Mouse (Mus musculus) spleen, adult 10 weeks (tissue): ENCODE results near the gene Rhox11. TPM values are rescaled to one million over a fixed set of nuclear protein-coding genes. Genes with fewer than 3 reads are reported as not detected.

Experiments
- polyA plus RNA-seq: library from polyadenylated mRNA; stranded (reverse); fragments of 350-450 nt; fragmentation: Illumina TruSeq; extraction: RNeasy Lipid Tissue Mini Kit (QIAGEN cat#74804); gene quantifications from one replicate; pipeline ENCODE4 v1.2.3, GENCODE M21; 2015; ENCODE audit warnings: low replicate concordance; ENCODE audit not compliant: insufficient read depth

The Rhox11 gene
- not detected for polyA plus RNA-seq

GRCm38 (mm10) chrX:38085041-38085440 lies at the start of gene Rhox11:
TSS of gene Rhox11 (minus strand) at chrX:38085141.

GRCm38 (mm10) chrX:38120982-38121381 lies 36.0 kb upstream of the Rhox11 start, which contains the start of gene Rhox13:
TSS of gene Rhox13 (plus strand) at chrX:38121219.

GRCm38 (mm10) chrX:38110807-38111206 lies 25.9 kb upstream of the Rhox11 start, which contains the start of gene Rhox12:
TSS of gene Rhox12 (minus strand) at chrX:38110907.

DNA sequence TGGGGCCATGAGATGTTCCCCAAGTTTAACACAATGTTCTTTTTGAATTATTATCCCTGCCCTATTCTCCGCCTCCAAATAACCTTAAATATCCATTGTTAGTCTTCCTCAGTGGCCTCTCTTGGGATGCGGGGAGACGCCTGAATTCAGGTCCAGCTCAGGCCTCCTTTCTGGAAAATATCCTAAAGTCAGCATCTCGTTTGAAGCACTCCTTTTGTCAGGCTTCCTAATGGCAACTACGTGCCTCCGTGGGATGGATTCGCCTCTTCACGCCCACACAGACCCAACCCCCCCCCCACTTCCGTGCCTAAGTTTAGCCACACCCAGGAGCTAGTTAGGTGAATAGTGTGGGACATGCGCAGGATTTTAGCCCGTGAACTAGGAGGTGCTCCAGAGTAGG lies 18.8 kb downstream of the Rhox11 start, which contains the start of gene Rhox10:
Gene Rhox10 (plus strand): TSS at position 301 of the 400 bp plus-strand sequence.

DNA sequence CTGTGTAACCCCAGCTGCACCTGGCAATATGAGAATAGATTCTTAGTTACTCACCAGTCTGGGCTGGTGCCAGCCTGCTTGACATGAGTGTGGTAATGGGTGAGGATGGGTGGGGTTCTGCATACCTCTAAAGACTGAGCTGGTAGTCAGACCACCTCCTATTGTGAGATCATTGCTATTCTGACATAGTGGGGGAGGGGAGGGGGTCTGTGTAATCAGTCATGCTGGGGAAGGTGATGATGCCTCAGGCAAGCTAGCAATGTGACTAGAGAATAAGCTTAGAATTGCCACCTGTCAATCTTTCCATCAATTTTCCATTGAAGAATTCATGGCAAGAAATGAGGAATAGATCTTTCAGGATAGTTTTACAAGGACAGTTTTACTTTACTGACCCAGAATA lies 41.9 kb downstream of the Rhox11 start, which contains the start of gene Btg1-ps2:
Gene Btg1-ps2 (minus strand): TSS at position 101 of the 400 bp plus-strand sequence.

Other genes starting within 250 kb of the Rhox11 start
- not detected for gene Rhox8, start 206.2 kb downstream of the Rhox11 start, polyA plus RNA-seq
- not detected for gene Rhox7b, start 187.9 kb downstream of the Rhox11 start, polyA plus RNA-seq
- not detected for gene Rhox9, start 183.4 kb downstream of the Rhox11 start, polyA plus RNA-seq
- gene Btg1-ps1, start 66.3 kb downstream of the Rhox11 start, polyA plus RNA-seq: not detected
- not detected for gene Btg1-ps2, start 42.0 kb downstream of the Rhox11 start, polyA plus RNA-seq
- not detected for gene Rhox10, start 18.7 kb downstream of the Rhox11 start, polyA plus RNA-seq
- not detected for gene Rhox12, start 25.8 kb upstream of the Rhox11 start, polyA plus RNA-seq
- not detected for gene Rhox13, start 36.1 kb upstream of the Rhox11 start, polyA plus RNA-seq
- 40.7 TPM for gene Zbtb33, start 104.7 kb upstream of the Rhox11 start, polyA plus RNA-seq
- 4.4 TPM for gene Tmem255a, start 167.3 kb upstream of the Rhox11 start, polyA plus RNA-seq
- gene Atp1b4, start 231.0 kb upstream of the Rhox11 start, polyA plus RNA-seq: not detected